7 mouse cellular contexts compared by ENCODE assay signal in the genomic region with DNA sequence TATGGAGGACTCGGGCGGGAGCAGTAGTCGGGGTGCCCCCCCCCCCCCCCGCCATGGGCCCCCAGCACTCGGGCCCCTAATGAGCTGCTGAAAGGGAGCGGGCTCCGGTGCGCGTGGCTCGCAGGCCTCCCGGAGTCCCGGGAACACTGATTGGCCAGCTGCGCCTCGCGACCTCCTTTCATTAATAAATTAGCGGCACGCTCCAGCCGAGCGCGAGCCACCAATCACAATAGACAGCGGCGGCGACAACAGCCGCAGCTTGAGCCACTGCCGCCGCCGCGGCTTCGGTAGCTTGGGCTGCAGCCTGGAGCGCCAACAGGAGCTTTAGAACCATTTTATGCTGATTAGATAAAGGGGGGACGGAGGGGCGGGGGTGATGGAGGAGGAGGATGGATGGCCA. TPM values are rescaled to one million over a fixed set of nuclear protein-coding genes. Genes with fewer than 3 reads are reported as not detected.
DNase-seq lines count a peak whose midpoint lies in the region; ATAC-seq and TF ChIP-seq lines count a peak whose summit lies in the region.

No protein-coding gene starts in this region.

- no peak for TF ChIP-seq EP300 in ES-Bruce4 (IDR thresholded peaks at IDR 0.05; ENCODE audit: insufficient read depth, low read depth, low read length)

- TF ChIP-seq CTCF in ES-Bruce4 (IDR thresholded peaks at IDR 0.05; ENCODE audit: low read depth, low read length) = no peak
- no peak for TF ChIP-seq CTCF in hindbrain, postnatal 0 days (IDR thresholded peaks at IDR 0.05; ENCODE audit: low read depth)
- no peak for TF ChIP-seq CTCF in small intestine, adult 2 months (IDR thresholded peaks at IDR 0.05; ENCODE audit: extremely low read depth, insufficient read length, insufficient replicate concordance, low read depth, low read length)

- H3K27ac ChIP-seq in ES-Bruce4 (ENCODE audit: insufficient read depth, low read length) = no peak overlapping the region
- H3K27ac ChIP-seq in embryonic facial prominence, embryonic 15.5 days (replicated peaks) = no peak overlapping the region
- H3K27ac ChIP-seq in hindbrain, postnatal 0 days = no peak overlapping the region
- no peak overlapping the region for H3K27ac ChIP-seq in liver, embryonic 15.5 days (replicated peaks)
- no peak overlapping the region for H3K27ac ChIP-seq in small intestine, adult 2 months (ENCODE audit: insufficient read depth, low read depth, low read length)

- no peaks in the 10 kb centered on the region for H3K4me1 ChIP-seq in ES-Bruce4 (ENCODE audit: control insufficient read depth, insufficient read depth, low read length)
- H3K4me1 ChIP-seq in embryonic facial prominence, embryonic 15.5 days = peaks cover 41% of the 10 kb centered on the region
- H3K4me1 ChIP-seq in hindbrain, postnatal 0 days (ENCODE audit: insufficient read depth, low read length) = peaks cover 10% of the 10 kb centered on the region; the same call in 1 of the 2 replicates
- H3K4me1 ChIP-seq in liver, embryonic 15.5 days (replicated peaks) = peaks cover 24% of the 10 kb centered on the region
- H3K4me1 ChIP-seq in small intestine, adult 2 months (ENCODE audit: control insufficient read depth, insufficient read depth, insufficient read length, low read length) = peaks cover 18% of the 10 kb centered on the region

- WGBS in embryonic facial prominence, embryonic 15.5 days = under 1% methylated on average over 32 of the region's 32 CpGs
- under 1% methylated on average over 32 of the region's 32 CpGs for WGBS in hindbrain, postnatal 0 days
- WGBS in liver, embryonic 15.5 days (ENCODE audit: insufficient replicate concordance) = under 1% methylated on average over 32 of the region's 32 CpGs
- 1% methylated on average over 32 of the region's 32 CpGs for WGBS in small intestine, adult 2 months

- H3K9me3 ChIP-seq in ES-Bruce4 (replicated peaks; ENCODE audit: control insufficient read depth, insufficient read depth, low read length, poor library complexity, severe bottlenecking) = no peaks in the 10 kb centered on the region
- H3K9me3 ChIP-seq in embryonic facial prominence, embryonic 15.5 days (replicated peaks) = no peaks in the 10 kb centered on the region
- no peaks in the 10 kb centered on the region for H3K9me3 ChIP-seq in hindbrain, postnatal 0 days (ENCODE audit: low read length)
- H3K9me3 ChIP-seq in liver, embryonic 15.5 days (replicated peaks) = no peaks in the 10 kb centered on the region

- H3K9ac ChIP-seq in ES-Bruce4 (ENCODE audit: low read depth, poor library complexity, severe bottlenecking) = no peak overlapping the region
- no peak overlapping the region for H3K9ac ChIP-seq in embryonic facial prominence, embryonic 15.5 days
- H3K9ac ChIP-seq in hindbrain, postnatal 0 days (replicated peaks; ENCODE audit: low read length) = no peak overlapping the region
- H3K9ac ChIP-seq in liver, embryonic 15.5 days = no peak overlapping the region

- peaks cover 30% of the 10 kb centered on the region for H3K27me3 ChIP-seq in ES-Bruce4 (ENCODE audit: control insufficient read depth, insufficient read depth, low read length, poor library complexity, severe bottlenecking)
- H3K27me3 ChIP-seq in embryonic facial prominence, embryonic 15.5 days = peaks cover 91% of the 10 kb centered on the region
- H3K27me3 ChIP-seq in hindbrain, postnatal 0 days (ENCODE audit: insufficient read depth, low read length) = peaks cover 68% of the 10 kb centered on the region
- peaks cover 96% of the 10 kb centered on the region for H3K27me3 ChIP-seq in liver, embryonic 15.5 days
- peaks cover 71% of the 10 kb centered on the region for H3K27me3 ChIP-seq in small intestine, adult 2 months (ENCODE audit: control insufficient read depth, insufficient read depth, low read length)

- no peaks in the 10 kb centered on the region for H3K36me3 ChIP-seq in ES-Bruce4 (ENCODE audit: control insufficient read depth, insufficient read depth, low read length, poor library complexity, severe bottlenecking)
- no peaks in the 10 kb centered on the region for H3K36me3 ChIP-seq in embryonic facial prominence, embryonic 15.5 days
- H3K36me3 ChIP-seq in hindbrain, postnatal 0 days (ENCODE audit: insufficient read depth, low read length) = no peaks in the 10 kb centered on the region
- no peaks in the 10 kb centered on the region for H3K36me3 ChIP-seq in liver, embryonic 15.5 days (replicated peaks)
- H3K36me3 ChIP-seq in small intestine, adult 2 months (ENCODE audit: control insufficient read depth, insufficient read depth, low read length) = no peaks in the 10 kb centered on the region

- H3K4me3 ChIP-seq in ES-Bruce4 (ENCODE audit: low read depth, low read length) = peak overlapping the region; percentile 67
- H3K4me3 ChIP-seq in embryonic facial prominence, embryonic 15.5 days (replicated peaks) = peak overlapping the region; percentile 46
- peak overlapping the region; percentile 45 for H3K4me3 ChIP-seq in hindbrain, postnatal 0 days (ENCODE audit: low read length)
- H3K4me3 ChIP-seq in liver, embryonic 15.5 days (replicated peaks) = peak overlapping the region; percentile 40
- H3K4me3 ChIP-seq in small intestine, adult 2 months (ENCODE audit: low read depth, low read length) = peak overlapping the region; percentile 52

- H3K4me2 ChIP-seq in embryonic facial prominence, embryonic 15.5 days (replicated peaks) = peak overlapping the region; percentile 79
- peak overlapping the region; percentile 81 for H3K4me2 ChIP-seq in hindbrain, postnatal 0 days (ENCODE audit: low read depth, low read length)
- H3K4me2 ChIP-seq in liver, embryonic 15.5 days = peak overlapping the region; percentile 59

- ATAC-seq in embryonic facial prominence, embryonic 15.5 days (ENCODE audit: insufficient number of reproducible peaks, low FRiP score, low TSS enrichment, low read depth) = no peak
- ATAC-seq in hindbrain, postnatal 0 days = peak; percentile 68
- ATAC-seq in liver, embryonic 15.5 days (ENCODE audit: insufficient read depth) = no peak

- no peak for TF ChIP-seq POLR2A in ES-Bruce4 (IDR thresholded peaks at IDR 0.05; ENCODE audit: insufficient read depth, low read length)
- no peak for TF ChIP-seq POLR2A in small intestine, adult 2 months (IDR thresholded peaks at IDR 0.05; ENCODE audit: low read depth, low read length)

- peak; percentile 71 for DNase-seq in A20 (ENCODE audit: low read depth, low spot score)
- DNase-seq in hindbrain, postnatal 0 days (ENCODE audit: low spot score) = peak; percentile 71
- DNase-seq in spleen, postnatal 4 days (ENCODE audit: low spot score in 2 of 2) = no peak

RNA-seq across cellular contexts. Expression of a gene that starts 0.4 kb away (rescaled TPM):
- not detected in 2 replicates for polyA plus RNA-seq in ES-Bruce4 (2011; ENCODE audit: insufficient read depth, insufficient read length, low read depth, missing spikeins)
- 0.07 and 0.28 TPM in 2 replicates for polyA plus RNA-seq in embryonic facial prominence, embryonic 15.5 days (2015; fragmentation: Nextera tagmentation; extraction: Ambion mirVana)
- total RNA-seq in hindbrain, postnatal 0 days (2014; rRNA removed) = 2.6 and 3.3 TPM in 2 replicates
- polyA plus RNA-seq in hindbrain, postnatal 0 days (2015; fragmentation: Nextera tagmentation; extraction: Ambion mirVana) = 0.85 and 1.1 TPM in 2 replicates
- polyA plus RNA-seq in liver, embryonic 15.5 days (2015; fragmentation: Nextera tagmentation; extraction: Ambion mirVana) = not detected in 2 replicates
- polyA plus RNA-seq in small intestine, adult 2 months (2012; rRNA removed) = not detected in 2 replicates

Comparison
In these comparisons a context has a peak if more than half of its experiments do, and no peak if none do; other contexts are left out.
1. DNase-seq: peak in A20 (single experiment) and hindbrain, postnatal 0 days (single experiment); none in spleen, postnatal 4 days (0 of 2).
2. Peak in every context shown above with its lines, with median percentiles within 50 percentile points of each other: H3K4me3 ChIP-seq and H3K4me2 ChIP-seq.